Mouse (Mus musculus) testis, adult 2 months (tissue): ENCODE data around the gene Hspb7.

Source experiments
- CTCF ChIP-seq: fragments of 200-500 bp; IDR thresholded peaks from 2 replicates; pipeline ENCODE4 v1.5.1; 2012; ENCODE audit warnings: low read depth, mild to moderate bottlenecking, inconsistent platforms, low read length, moderate library complexity; ENCODE audit not compliant: control insufficient read depth, insufficient read depth, insufficient replicate concordance
- POLR2A ChIP-seq: fragments of 200-500 bp; IDR thresholded peaks from 2 replicates; pipeline ENCODE4 v1.6.1; 2012; ENCODE audit warnings: low read depth, mild to moderate bottlenecking, inconsistent platforms, low read length, moderate library complexity; ENCODE audit not compliant: control insufficient read depth

GRCm38 (mm10) chr4:141423691-141424431 is 3.3 kb downstream of the Hspb7 start:
- no peak for TF ChIP-seq POLR2A
- TF ChIP-seq CTCF = no peak
